Mouse (Mus musculus) urinary bladder, postnatal 25 days (tissue): ENCODE measurements at regions not wholly inside any gene's neighbourhood (a gene's known extent, or its start where the extent isn't known, plus 50 kb on each side); places are given as distances from the start of the nearest gene placed in this dataset.

Experiments
- DNase-seq: peaks from one replicate; pipeline ENCODE4 v3.0.0; 2022; ENCODE audit warnings: low spot score

- no peak for DNase-seq
Observed at GRCm38 (mm10) chr14:78438064-78438677, 98.4 kb downstream of the Akap11 start.

- no peak for DNase-seq
Observed at GRCm38 (mm10) chr14:78436586-78436985, 100.0 kb downstream of the Akap11 start.

- DNase-seq: no peak
Observed at GRCm38 (mm10) chr14:78435982-78436381, 100.6 kb downstream of the Akap11 start.

- DNase-seq: no peak
Observed at GRCm38 (mm10) chr14:78435561-78435960, 101.0 kb downstream of the Akap11 start.

GRCm38 (mm10) chr14:78434753-78435152, 101.9 kb downstream of the Akap11 start:
- no peak for DNase-seq

GRCm38 (mm10) chr14:78434126-78434525, 102.5 kb downstream of the Akap11 start:
- no peak for DNase-seq

- DNase-seq: no peak
Observed at GRCm38 (mm10) chr14:78432471-78432870, 104.1 kb downstream of the Akap11 start.

- no peak for DNase-seq
Observed at GRCm38 (mm10) chr14:78431931-78432330, 104.7 kb downstream of the Akap11 start.

GRCm38 (mm10) chr14:78431406-78431805, 105.2 kb downstream of the Akap11 start:
- no peak for DNase-seq

GRCm38 (mm10) chr14:78428233-78429019, 108.2 kb downstream of the Akap11 start:
- no peak for DNase-seq

GRCm38 (mm10) chr14:78427062-78427461, 109.5 kb downstream of the Akap11 start:
- no peak for DNase-seq

- no peak for DNase-seq
Observed at GRCm38 (mm10) chr14:78422601-78423000, 114.0 kb downstream of the Akap11 start.

- no peak for DNase-seq
Observed at GRCm38 (mm10) chr14:78420966-78421365, 113.1 kb upstream of the Tnfsf11 start.

GRCm38 (mm10) chr14:78420176-78420575, 112.3 kb upstream of the Tnfsf11 start:
- DNase-seq: no peak

- DNase-seq: no peak
Observed at GRCm38 (mm10) chr14:78405568-78405967, 97.7 kb upstream of the Tnfsf11 start.

GRCm38 (mm10) chr14:78397914-78398313, 90.1 kb upstream of the Tnfsf11 start:
- no peak for DNase-seq

- DNase-seq: no peak
Observed at GRCm38 (mm10) chr14:78395631-78396030, 87.8 kb upstream of the Tnfsf11 start.

GRCm38 (mm10) chr14:78387011-78387410, 79.2 kb upstream of the Tnfsf11 start:
- DNase-seq: no peak

- no peak for DNase-seq
Observed at GRCm38 (mm10) chr14:78384370-78384769, 76.5 kb upstream of the Tnfsf11 start.

GRCm38 (mm10) chr14:78383256-78383709, 75.4 kb upstream of the Tnfsf11 start:
- peak; percentile 6 for DNase-seq

- no peak for DNase-seq
Observed at GRCm38 (mm10) chr14:78380011-78380410, 72.2 kb upstream of the Tnfsf11 start.

- no peak for DNase-seq
Observed at GRCm38 (mm10) chr14:78376591-78376990, 68.7 kb upstream of the Tnfsf11 start.

- DNase-seq: no peak
Observed at GRCm38 (mm10) chr14:78375746-78376495, 68.1 kb upstream of the Tnfsf11 start.
